Mouse (Mus musculus): Measurements from ENCODE around the gene Ncmap.
A peak's percentile ranks its signal among the peaks of the same experiment; 100 is the strongest.

Gene Ncmap

GRCm38 (mm10) chr4:135397991-135398390 is at the start of gene Ncmap:
Gene Ncmap, minus strand, starts transcription at chr4:135398227.
- DNase-seq (ENCODE audit: low spot score in 2 of 2): no peak

GRCm38 (mm10) chr4:135442473-135442872 is 44.4 kb upstream of the Ncmap start:
- no peak for DNase-seq (ENCODE audit: low spot score in 2 of 2)

GRCm38 (mm10) chr4:135439904-135440522 is 42.0 kb upstream of the Ncmap start:
- DNase-seq (ENCODE audit: low spot score in 2 of 2): peak in 1 of 2 experiments; percentile 54

GRCm38 (mm10) chr4:135439188-135439647 is 41.2 kb upstream of the Ncmap start:
- peak; percentile 58 to 67 for DNase-seq (ENCODE audit: low spot score in 2 of 2)

GRCm38 (mm10) chr4:135437924-135438323 is 39.9 kb upstream of the Ncmap start:
- DNase-seq (ENCODE audit: low spot score in 2 of 2): no peak

DNA sequence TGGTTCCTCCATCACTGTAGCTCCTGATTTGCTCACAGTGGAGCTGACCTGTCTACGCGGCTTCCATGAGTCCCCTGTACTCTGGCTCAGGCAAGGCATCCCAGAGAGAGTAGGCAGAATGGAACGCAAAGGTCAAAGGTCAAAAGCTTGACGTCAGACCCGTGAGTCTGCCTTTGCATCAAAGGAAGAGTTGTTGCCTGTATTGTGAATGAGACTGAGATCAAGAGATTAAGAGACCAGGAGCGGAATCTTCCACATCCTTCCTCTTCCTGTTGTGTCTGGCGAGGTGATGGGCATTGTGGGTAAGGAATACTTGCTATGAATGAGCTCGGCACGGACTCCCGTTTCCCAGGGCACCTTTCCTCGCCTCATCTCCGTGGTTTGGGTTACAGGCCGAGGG is 38.3 kb upstream of the Ncmap start:
- DNase-seq (ENCODE audit: low spot score in 2 of 2): no peak

- DNase-seq (ENCODE audit: low spot score in 2 of 2): no peak
Observed at GRCm38 (mm10) chr4:135434395-135434789, 36.4 kb upstream of the Ncmap start.

- peak; percentile 63 to 73 for DNase-seq (ENCODE audit: low spot score in 2 of 2)
Observed at GRCm38 (mm10) chr4:135433443-135434394, 35.7 kb upstream of the Ncmap start, which contains the start of gene Rcan3. Gene Rcan3, minus strand, starts transcription at chr4:135433853.

GRCm38 (mm10) chr4:135433086-135433442 is 35.0 kb upstream of the Ncmap start:
- no peak for DNase-seq (ENCODE audit: low spot score in 2 of 2)

- no peak for DNase-seq (ENCODE audit: low spot score in 2 of 2)
Observed at GRCm38 (mm10) chr4:135429990-135430760, 32.1 kb upstream of the Ncmap start.

- DNase-seq (ENCODE audit: low spot score in 2 of 2): no peak
Observed at GRCm38 (mm10) chr4:135429383-135429782, 31.4 kb upstream of the Ncmap start.

- DNase-seq (ENCODE audit: low spot score in 2 of 2): no peak
Observed at GRCm38 (mm10) chr4:135426587-135426986, 28.6 kb upstream of the Ncmap start.

GRCm38 (mm10) chr4:135425625-135426024 is 27.6 kb upstream of the Ncmap start:
- no peak for DNase-seq (ENCODE audit: low spot score in 2 of 2)

DNA sequence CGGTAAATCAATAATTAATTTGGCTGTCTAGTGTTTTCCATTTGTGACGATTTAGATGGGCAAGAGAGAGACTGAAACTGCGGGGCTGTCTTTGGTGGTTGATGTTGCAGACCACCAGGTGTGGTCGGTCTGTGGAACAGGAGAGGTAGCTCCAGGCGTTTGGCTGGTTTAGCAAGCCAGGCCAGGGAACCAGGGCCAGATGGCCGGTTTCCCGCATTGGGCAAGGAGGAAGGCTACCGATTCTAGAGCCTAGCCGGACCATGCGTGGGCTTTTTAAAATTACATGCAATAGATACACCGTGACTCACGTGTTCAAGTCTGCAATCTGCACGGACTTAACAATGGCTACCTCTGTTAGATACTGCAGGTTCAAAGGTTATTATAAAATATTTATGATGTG is 22.9 kb upstream of the Ncmap start:
- no peak for DNase-seq (ENCODE audit: low spot score in 2 of 2)

GRCm38 (mm10) chr4:135420416-135420815 is 22.4 kb upstream of the Ncmap start:
- DNase-seq (ENCODE audit: low spot score in 2 of 2): no peak

GRCm38 (mm10) chr4:135419996-135420395 is 22.0 kb upstream of the Ncmap start:
- DNase-seq (ENCODE audit: low spot score in 2 of 2): no peak

DNA sequence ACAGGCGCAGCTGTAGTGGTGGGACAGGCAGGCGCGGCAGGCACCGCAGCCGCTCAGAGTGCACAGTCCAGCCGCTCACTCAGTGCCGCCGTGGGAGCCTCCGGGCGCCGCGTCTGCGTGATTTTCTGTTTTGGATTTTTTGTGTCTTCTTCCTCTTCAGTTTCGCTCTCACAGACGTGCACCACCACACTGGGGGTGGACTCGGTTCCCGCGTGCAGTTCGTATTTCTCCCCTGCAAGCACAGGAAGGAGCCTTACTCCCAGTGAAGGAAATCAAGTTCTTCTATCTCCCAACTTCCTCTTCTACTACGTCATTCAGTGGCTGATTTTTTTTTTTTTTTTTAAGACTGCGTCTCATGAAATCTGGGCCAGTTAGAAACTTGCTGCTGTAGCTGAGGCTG is 18.3 kb upstream of the Ncmap start:
- no peak for DNase-seq (ENCODE audit: low spot score in 2 of 2)

- no peak for DNase-seq (ENCODE audit: low spot score in 2 of 2)
Observed at GRCm38 (mm10) chr4:135413491-135413890, 15.5 kb upstream of the Ncmap start.

DNA sequence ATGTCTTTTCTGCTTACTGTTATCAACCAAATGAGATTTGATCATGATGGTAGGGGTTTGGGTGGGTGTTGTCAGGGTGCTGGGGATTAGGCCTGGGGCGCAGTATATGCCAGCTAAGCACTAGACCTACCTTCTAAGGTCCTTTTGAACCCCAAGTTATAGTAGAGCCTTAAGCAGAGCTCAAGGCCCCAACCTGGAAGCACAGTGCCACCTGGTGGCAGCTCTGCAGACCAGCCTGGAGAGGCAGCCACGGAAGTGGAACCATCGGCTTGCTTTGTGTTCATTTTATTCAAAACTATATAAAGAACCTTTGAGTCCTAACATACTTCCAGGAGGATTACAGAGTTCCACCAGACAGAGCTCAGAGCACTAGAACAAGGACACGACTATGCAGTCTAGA is 13.6 kb upstream of the Ncmap start:
- peak; percentile 29 to 67 for DNase-seq (ENCODE audit: low spot score in 2 of 2)

DNA sequence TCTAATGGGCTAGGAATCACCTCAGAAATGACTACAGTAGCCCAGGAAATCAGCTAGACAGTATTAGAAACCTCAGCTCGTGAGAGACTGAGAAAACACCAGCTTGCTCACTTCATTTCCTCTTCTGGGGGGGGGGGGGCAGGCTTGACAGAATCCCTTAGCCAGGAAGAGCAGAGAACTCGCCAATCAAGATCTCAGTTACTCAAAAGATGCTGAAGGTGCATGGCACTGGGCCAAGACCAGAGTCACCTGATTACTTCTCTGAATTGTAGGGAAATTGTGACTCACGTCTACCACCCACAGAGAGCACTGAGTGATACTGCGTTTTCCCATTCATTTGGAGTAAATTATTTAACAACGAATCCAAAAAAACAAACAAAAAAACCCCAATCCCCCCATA is 8.2 kb upstream of the Ncmap start:
- DNase-seq (ENCODE audit: low spot score in 2 of 2): no peak

- DNase-seq (ENCODE audit: low spot score in 2 of 2): no peak
Observed at GRCm38 (mm10) chr4:135404916-135405315, 6.9 kb upstream of the Ncmap start.

DNA sequence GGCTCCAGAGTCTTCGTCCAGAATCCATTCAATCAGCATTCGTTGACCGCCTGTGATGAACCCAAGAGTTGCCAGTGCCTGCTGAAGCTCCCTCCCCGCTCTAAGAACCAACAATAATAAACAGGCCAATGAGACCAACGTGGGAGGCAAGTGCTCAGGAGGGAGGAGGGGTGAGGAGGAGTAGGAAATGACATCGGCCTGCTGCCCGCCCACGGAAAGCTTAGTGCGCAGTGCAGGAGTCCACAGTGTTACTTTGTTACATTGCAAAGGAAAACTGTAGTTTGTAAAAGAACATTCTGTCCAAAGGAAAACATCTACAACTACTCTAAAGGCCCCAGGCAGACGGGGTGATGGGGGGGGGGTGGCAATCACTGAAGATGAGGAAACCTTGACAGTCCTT is 6.0 kb upstream of the Ncmap start:
- DNase-seq (ENCODE audit: low spot score in 2 of 2): no peak
